Mouse (Mus musculus): Measurements from ENCODE around the gene Slx1b.

GRCm38 (mm10) chr7:126701559-126702357, 6.2 kb upstream of the Slx1b start:
- TF ChIP-seq POLR2A (IDR thresholded peaks at IDR 0.05; ENCODE audit: control insufficient read depth, low read depth, low read length) (no peak), CTCF (IDR thresholded peaks at IDR 0.05; ENCODE audit: control insufficient read depth, insufficient read depth, insufficient replicate concordance, low read depth, low read length) (no peak)

All from testis, adult 2 months (tissue).